Mouse (Mus musculus) MEL (cell line): Measurements from ENCODE around the gene Ntng1. TPM values are rescaled to one million over a fixed set of nuclear protein-coding genes. Genes with fewer than 3 reads are reported as not detected.

Experiments used
- DNase-seq: peaks from one replicate; pipeline ENCODE4 v3.0.0; 2011; ENCODE audit warnings: low read depth, low spot score
- H3K27ac ChIP-seq: 2 replicates; pipeline ENCODE4 v1.5.1; 2012; ENCODE audit warnings: low read depth, mild to moderate bottlenecking, control low read depth, low read length, moderate library complexity; ENCODE audit not compliant: control insufficient read depth
- H3K27me3 ChIP-seq, 2 experiments: fragments of 150-350 bp in 1 of 2; sonication (generic) in 1 of 2; 2 replicates each; pipeline ENCODE4 v1.6.1; 2012; ENCODE audit warnings: low read length in 2 of 2, mild to moderate bottlenecking in 2 of 2, improper control_type of control experiment in 1 of 2, moderate library complexity in 1 of 2; ENCODE audit not compliant: insufficient read depth in 2 of 2, control insufficient read depth in 1 of 2
- H3K36me3 ChIP-seq, 2 experiments: 2 replicates each; pipeline ENCODE4 v1.6.1; 2012 to 2014; ENCODE audit warnings: low read length in 2 of 2, improper control_type of control experiment in 1 of 2, inconsistent platforms in 1 of 2, mild to moderate bottlenecking in 1 of 2; ENCODE audit not compliant: insufficient read depth in 2 of 2, control insufficient read depth in 1 of 2
- H3K4me1 ChIP-seq, 2 experiments: fragments of 150-350 bp in 1 of 2; sonication (generic) in 1 of 2; 2 replicates each; pipeline ENCODE4 v1.6.1; 2012; ENCODE audit warnings: low read length in 2 of 2, improper control_type of control experiment in 1 of 2, mild to moderate bottlenecking in 1 of 2; ENCODE audit not compliant: insufficient read depth in 2 of 2, control insufficient read depth in 1 of 2
- H3K4me3 ChIP-seq, 2 experiments: fragments of 150-350 bp in 1 of 2; sonication (generic) in 1 of 2; 2 replicates each; pipeline ENCODE4 v1.5.1; 2012; ENCODE audit warnings: low read depth in 2 of 2, low read length in 2 of 2, mild to moderate bottlenecking in 2 of 2, moderate library complexity in 2 of 2, control low read depth in 1 of 2, improper control_type of control experiment in 1 of 2; ENCODE audit not compliant: control insufficient read depth in 1 of 2, insufficient read depth in 1 of 2
- H3K79me2 ChIP-seq: 2 replicates; pipeline ENCODE4 v1.6.1; 2012; ENCODE audit warnings: mild to moderate bottlenecking, low read length, moderate library complexity; ENCODE audit not compliant: control insufficient read depth, poor library complexity, insufficient read depth
- H3K9ac ChIP-seq: 2 replicates; pipeline ENCODE4 v1.6.1; 2012; ENCODE audit warnings: low read depth, mild to moderate bottlenecking, control low read depth, low read length, moderate library complexity; ENCODE audit not compliant: control insufficient read depth, poor library complexity, severe bottlenecking
- H3K9me3 ChIP-seq: fragments of 150-350 bp; sonication (generic); replicated peaks from 2 replicates; pipeline ENCODE4 v1.6.1; 2012; ENCODE audit warnings: mild to moderate bottlenecking, low read length, improper control_type of control experiment, moderate library complexity; ENCODE audit not compliant: insufficient read depth
- CHD1 ChIP-seq: IDR thresholded peaks from 2 replicates; pipeline ENCODE4 v1.6.1; 2012; ENCODE audit warnings: low read depth, mild to moderate bottlenecking, inconsistent platforms, low read length, improper control_type of control experiment
- CHD2 ChIP-seq: IDR thresholded peaks from 2 replicates; pipeline ENCODE4 v1.6.1; 2011; ENCODE audit warnings: low read length, improper control_type of control experiment
- CTCF ChIP-seq, 3 experiments: IDR thresholded peaks in 2 of 3; conservative IDR thresholded peaks in 1 of 3; 2 replicates each; pipeline ENCODE4 v1.5.1; 2011 to 2012; ENCODE audit warnings: low read length in 3 of 3, low read depth in 2 of 3, mild to moderate bottlenecking in 2 of 3, improper control_type of control experiment in 1 of 3, inconsistent platforms in 1 of 3, mixed read lengths in 1 of 3, moderate library complexity in 1 of 3; ENCODE audit not compliant: control insufficient read depth in 1 of 3, insufficient read depth in 1 of 3, poor library complexity in 1 of 3, severe bottlenecking in 1 of 3
- ELF1 ChIP-seq: IDR thresholded peaks from 2 replicates; pipeline ENCODE4 v1.6.1; 2014; ENCODE audit warnings: low read depth, mild to moderate bottlenecking, inconsistent platforms, low read length, improper control_type of control experiment, moderate library complexity
- ETS1 ChIP-seq: IDR thresholded peaks from 2 replicates; pipeline ENCODE4 v1.6.1; 2012; ENCODE audit warnings: low read depth, mild to moderate bottlenecking, inconsistent platforms, low read length, improper control_type of control experiment, moderate library complexity
- GABPA ChIP-seq: IDR thresholded peaks from 2 replicates; pipeline ENCODE4 v1.6.1; 2012; ENCODE audit warnings: low read depth, mild to moderate bottlenecking, inconsistent platforms, low read length, improper control_type of control experiment, moderate library complexity
- GATA1 ChIP-seq: IDR thresholded peaks from 2 replicates; pipeline ENCODE4 v1.6.1; 2011; ENCODE audit warnings: low read depth, low read length, improper control_type of control experiment
- JUND ChIP-seq: IDR thresholded peaks from 2 replicates; pipeline ENCODE4 v1.6.1; 2011; ENCODE audit warnings: low read depth, mild to moderate bottlenecking, improper control_type of control experiment, low read length
- MAFK ChIP-seq: IDR thresholded peaks from 2 replicates; pipeline ENCODE4 v1.6.1; 2011; ENCODE audit warnings: low read depth, mild to moderate bottlenecking, low read length, improper control_type of control experiment, borderline replicate concordance
- NELFE ChIP-seq: IDR thresholded peaks from 2 replicates; pipeline ENCODE4 v1.6.1; 2011; ENCODE audit warnings: low read depth, low read length, improper control_type of control experiment
- NRF1 ChIP-seq: IDR thresholded peaks from 2 replicates; pipeline ENCODE4 v1.6.1; 2014; ENCODE audit warnings: low read depth, mild to moderate bottlenecking, inconsistent platforms, low read length, improper control_type of control experiment, moderate library complexity; ENCODE audit not compliant: poor library complexity, insufficient read depth, severe bottlenecking
- POLR2AphosphoS5 ChIP-seq: IDR thresholded peaks from 2 replicates; pipeline ENCODE4 v1.6.1; 2012; ENCODE audit warnings: low read depth, borderline replicate concordance, mild to moderate bottlenecking, inconsistent platforms, low read length, moderate library complexity, mixed read lengths
- SIN3A ChIP-seq: IDR thresholded peaks from 2 replicates; pipeline ENCODE4 v1.6.1; 2012; ENCODE audit warnings: low read length, improper control_type of control experiment, inconsistent platforms
- SMC3 ChIP-seq: IDR thresholded peaks from 2 replicates; pipeline ENCODE4 v1.6.1; 2011; ENCODE audit warnings: low read depth, low read length, improper control_type of control experiment
- TAL1 ChIP-seq: IDR thresholded peaks from 2 replicates; pipeline ENCODE4 v1.6.1; 2012; ENCODE audit warnings: mild to moderate bottlenecking, inconsistent platforms, low read length, moderate library complexity, mixed read lengths
- TCF12 ChIP-seq: IDR thresholded peaks from 2 replicates; pipeline ENCODE4 v1.6.1; 2014; ENCODE audit warnings: low read depth, mild to moderate bottlenecking, inconsistent platforms, low read length, improper control_type of control experiment, moderate library complexity
- UBTF ChIP-seq: IDR thresholded peaks from 2 replicates; pipeline ENCODE4 v1.6.1; 2012; ENCODE audit warnings: low read depth, mild to moderate bottlenecking, inconsistent platforms, low read length, improper control_type of control experiment, moderate library complexity, borderline replicate concordance; ENCODE audit not compliant: insufficient read depth
- polyA plus RNA-seq, 2 experiments: library from polyadenylated mRNA; stranded (reverse) in 1 of 2; unstranded in 1 of 2; fragments of >175 nt in 1 of 2; fragments of >200 nt in 1 of 2; gene quantifications; 2 replicates each; pipeline versions ENCODE4 v1.2.1 to v1.2.4; 2012; ENCODE audit warnings: low replicate concordance in 2 of 2, low read depth in 1 of 2; ENCODE audit not compliant: insufficient read length in 2 of 2, insufficient read depth in 1 of 2, missing spikeins in 1 of 2
- total RNA-seq: library from RNA; depleted of rRNA; stranded (reverse); fragments of 300-350 nt; gene quantifications from 2 replicates; pipeline ENCODE4 v1.2.3, GENCODE M21; 2012

Ntng1 gene
- total and polyA plus RNA-seq, 3 experiments, result not detected

- Histone ChIP-seq H3K4me3 (no peak overlapping the region), H3K36me3 (no peaks in the 10 kb centered on the region), H3K27me3 (no peaks in the 10 kb centered on the region), H3K9me3 (no peaks in the 10 kb centered on the region), H3K79me2 (no peaks in the 10 kb centered on the region), H3K4me1 (no peaks in the 10 kb centered on the region), H3K27ac (no peak overlapping the region), H3K9ac (no peak overlapping the region)
- DNase-seq, result no peak
- TF ChIP-seq NRF1 (no peak), MAFK (no peak), SIN3A (no peak), JUND (no peak), UBTF (no peak), GATA1 (no peak), CTCF (IDR thresholded peaks at IDR 0.05 in 2 of 3, conservative IDR thresholded peaks at IDR 0.05 in 1 of 3; ENCODE audit: control insufficient read depth in 1 of 3, insufficient read depth in 1 of 3, low read depth in 2 of 3, low read length in 3 of 3, poor library complexity in 1 of 3, severe bottlenecking in 1 of 3) (no peak), NELFE (no peak), ETS1 (no peak), TAL1 (no peak), POLR2AphosphoS5 (no peak), GABPA (no peak), ELF1 (no peak)
Measured at GRCm38 (mm10) chr3:109914226-109914625, 229.6 kb downstream of the Ntng1 start.

- no peak overlapping the region for H3K4me3 ChIP-seq
- no peaks in the 10 kb centered on the region for H3K9me3 ChIP-seq
- H3K4me1 ChIP-seq, result no peaks in the 10 kb centered on the region
- H3K79me2 ChIP-seq, result no peaks in the 10 kb centered on the region
- H3K36me3 ChIP-seq, result no peaks in the 10 kb centered on the region
- H3K27me3 ChIP-seq, result no peaks in the 10 kb centered on the region
- no peak overlapping the region for H3K27ac ChIP-seq
- DNase-seq, result no peak
- no peak for TF ChIP-seq SMC3
- no peak for TF ChIP-seq TCF12
- TF ChIP-seq CHD2, result no peak
- H3K9ac ChIP-seq, result no peak overlapping the region
Measured at GRCm38 (mm10) chr3:109890600-109890999, 253.2 kb downstream of the Ntng1 start.

- no peaks in the 10 kb centered on the region for H3K79me2 ChIP-seq
- no peak for TF ChIP-seq CHD1
- TF ChIP-seq, all 39 proteins: peak for 0
- H3K4me3 ChIP-seq, result no peak overlapping the region
- H3K36me3 ChIP-seq, result no peaks in the 10 kb centered on the region
- no peaks in the 10 kb centered on the region for H3K4me1 ChIP-seq
- no peak overlapping the region for H3K9ac ChIP-seq
- no peaks in the 10 kb centered on the region for H3K9me3 ChIP-seq
- DNase-seq, result no peak
- no peak overlapping the region for H3K27ac ChIP-seq
- H3K27me3 ChIP-seq, result no peaks in the 10 kb centered on the region
Measured at GRCm38 (mm10) chr3:109885672-109886071, 258.1 kb downstream of the Ntng1 start.
